Mouse (Mus musculus) skeletal muscle tissue, adult 2 months (tissue): Measurements from ENCODE around the gene Tln2.
A peak's percentile ranks its signal among the peaks of the same experiment; 100 is the strongest.

Experiments
- DNase-seq: peaks from one replicate; pipeline ENCODE4 v3.0.0-alpha.2; 2012; ENCODE audit warnings: low read depth, low spot score

The Tln2 gene

GRCm38 (mm10) chr9:67276446-67276845 lies 283.1 kb downstream of the Tln2 start:
- DNase-seq = no peak

- peak; percentile 67 for DNase-seq
These were observed 285.2 kb downstream of the Tln2 start for GRCm38 (mm10) chr9:67274296-67274695.

DNA sequence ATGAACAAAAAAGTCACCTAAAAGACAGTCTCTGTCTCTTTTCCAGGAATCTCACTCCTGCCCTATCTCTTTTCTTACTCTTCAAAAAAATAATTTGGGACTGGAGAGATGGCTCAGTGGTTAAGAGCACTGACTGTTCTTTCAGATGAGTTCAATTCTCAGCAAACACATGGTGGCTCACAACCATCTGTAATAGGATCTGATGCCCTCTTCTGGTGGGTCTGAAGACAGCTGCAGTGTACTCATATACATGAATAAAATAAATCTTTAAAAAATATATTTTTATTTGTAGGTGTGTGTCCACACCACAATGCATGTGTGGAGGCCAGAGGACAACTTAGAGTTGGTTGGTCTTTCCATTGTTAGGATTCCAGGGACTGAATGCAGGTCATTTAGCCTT lies 286.1 kb downstream of the Tln2 start:
- DNase-seq = no peak

GRCm38 (mm10) chr9:67270734-67271133 lies 288.8 kb downstream of the Tln2 start:
- DNase-seq = no peak

DNA sequence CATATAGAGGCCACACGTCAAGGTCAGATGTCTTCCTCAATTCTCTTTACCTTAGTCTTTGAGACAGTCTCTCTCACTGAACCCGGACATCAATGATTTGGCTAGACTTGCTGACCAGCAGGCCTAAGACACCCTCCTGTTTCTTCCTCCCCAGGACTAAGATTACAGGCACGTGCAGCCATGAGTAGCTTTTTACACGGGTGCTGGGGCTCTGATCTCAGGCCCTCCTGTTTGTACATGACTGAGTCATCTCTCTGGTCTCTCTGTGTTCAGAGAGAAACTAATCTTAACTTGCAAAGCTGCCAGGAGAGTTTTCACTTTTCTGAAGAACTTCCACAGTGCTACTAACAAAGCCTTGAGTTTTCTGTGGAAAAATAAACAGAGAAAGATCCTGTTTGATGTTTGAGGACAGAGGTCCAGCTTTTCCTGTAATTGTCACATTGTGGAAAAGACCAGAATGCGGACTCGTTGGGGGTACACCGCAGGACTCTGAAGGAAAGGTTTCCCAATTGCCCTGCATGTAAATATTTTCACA lies 289.4 kb downstream of the Tln2 start:
- DNase-seq = no peak

DNA sequence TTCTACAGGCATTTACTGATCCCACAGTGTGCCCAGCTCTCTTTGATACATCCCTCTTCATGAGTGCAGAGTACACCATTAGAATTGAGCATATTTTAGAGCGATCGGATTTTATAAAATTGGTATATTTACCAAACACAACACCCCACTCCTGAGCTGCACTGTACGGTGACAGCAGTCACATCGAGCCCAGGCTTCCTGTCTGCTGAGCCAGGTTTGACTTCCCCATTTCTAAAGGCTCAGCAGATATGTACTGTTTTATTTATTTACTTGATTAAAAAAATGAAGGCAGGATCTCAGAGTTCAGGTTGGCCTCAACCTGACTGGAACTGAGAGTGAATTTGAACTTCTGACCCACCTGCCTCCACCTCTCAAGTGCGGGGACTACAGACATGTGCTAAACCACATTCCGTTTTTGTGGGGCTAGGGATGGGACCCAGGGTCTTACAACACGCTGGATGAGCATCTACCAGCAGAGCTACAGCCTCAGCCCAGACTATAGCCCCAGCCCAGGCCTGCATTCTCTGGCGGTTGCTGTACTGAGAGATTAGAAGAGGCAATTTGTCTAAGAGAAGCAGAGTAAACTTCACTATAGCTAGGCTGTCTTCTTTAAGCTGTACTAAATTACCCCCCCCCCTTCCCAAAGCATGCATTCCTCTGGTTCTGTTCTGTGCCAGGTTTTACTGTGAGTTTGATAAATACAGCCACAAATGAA lies 292.1 kb downstream of the Tln2 start:
- DNase-seq = no peak

GRCm38 (mm10) chr9:67265513-67265912 lies 294.0 kb downstream of the Tln2 start:
- DNase-seq = no peak

DNA sequence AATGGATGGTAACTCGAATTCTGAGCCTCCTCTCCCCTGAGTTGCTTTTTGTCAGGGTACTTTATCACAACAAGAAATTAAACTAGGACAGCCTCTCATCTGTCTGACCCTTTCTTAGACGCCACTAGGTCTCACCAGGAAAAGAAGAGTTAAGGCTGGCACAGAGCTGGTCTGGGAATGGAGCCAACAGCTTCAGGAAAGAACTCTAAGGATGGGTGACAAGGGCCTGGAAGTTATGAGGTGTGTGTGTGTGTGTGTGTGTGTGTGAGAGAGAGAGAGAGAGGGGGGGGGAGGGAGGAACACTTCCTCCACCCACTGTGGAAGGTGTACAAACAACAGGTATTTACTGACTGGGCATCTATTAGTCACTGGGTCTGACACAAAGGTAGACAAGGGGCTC lies 294.6 kb downstream of the Tln2 start:
- DNase-seq = no peak

GRCm38 (mm10) chr9:67260835-67261599 lies 298.5 kb downstream of the Tln2 start:
- DNase-seq = no peak

DNA sequence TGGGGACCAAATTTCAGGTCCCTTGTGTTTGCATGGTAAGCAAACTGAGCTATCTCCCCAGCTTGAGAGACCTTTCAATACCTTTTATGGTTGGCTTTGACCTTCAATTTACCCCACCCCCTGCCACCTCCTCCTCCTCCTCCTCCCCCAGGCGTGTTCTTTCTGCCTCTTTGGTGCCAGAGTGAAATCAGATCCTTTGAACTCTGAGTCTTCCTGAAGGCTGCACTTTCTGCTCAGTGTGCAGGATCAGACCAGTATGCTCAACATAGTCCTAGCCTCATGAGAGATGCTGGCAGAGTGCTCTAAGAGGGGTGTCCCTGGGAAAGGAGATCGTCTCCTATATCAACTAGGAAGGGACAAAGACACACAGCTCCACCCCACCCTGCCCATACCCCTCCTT lies 309.4 kb downstream of the Tln2 start:
- peak; percentile 90 for DNase-seq

GRCm38 (mm10) chr9:67247365-67247950 lies 312.0 kb downstream of the Tln2 start:
- DNase-seq = peak; percentile 80

DNA sequence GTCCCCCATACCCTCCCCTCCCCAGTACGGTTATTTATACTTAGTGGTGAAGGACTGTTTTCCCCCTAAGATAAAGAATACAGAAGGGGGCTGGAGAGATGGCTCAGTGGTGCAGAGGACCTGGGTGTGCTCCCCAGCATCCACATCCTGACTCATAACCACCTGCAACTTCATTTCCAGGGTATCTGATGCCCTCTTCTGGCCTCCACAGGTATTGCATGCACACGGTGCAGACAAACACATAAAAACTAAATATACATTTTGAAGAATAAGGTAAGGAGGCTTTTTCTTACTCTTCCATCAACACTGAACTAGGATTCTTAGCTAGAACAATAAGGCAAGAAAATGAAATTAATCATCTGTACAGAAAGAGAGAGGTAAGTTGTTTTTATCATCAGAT lies 314.2 kb downstream of the Tln2 start:
- DNase-seq = no peak

- DNase-seq = no peak
These were observed 317.8 kb downstream of the Tln2 start for GRCm38 (mm10) chr9:67241683-67242082.

GRCm38 (mm10) chr9:67240456-67240855 lies 319.0 kb downstream of the Tln2 start:
- DNase-seq = peak; percentile 62

DNA sequence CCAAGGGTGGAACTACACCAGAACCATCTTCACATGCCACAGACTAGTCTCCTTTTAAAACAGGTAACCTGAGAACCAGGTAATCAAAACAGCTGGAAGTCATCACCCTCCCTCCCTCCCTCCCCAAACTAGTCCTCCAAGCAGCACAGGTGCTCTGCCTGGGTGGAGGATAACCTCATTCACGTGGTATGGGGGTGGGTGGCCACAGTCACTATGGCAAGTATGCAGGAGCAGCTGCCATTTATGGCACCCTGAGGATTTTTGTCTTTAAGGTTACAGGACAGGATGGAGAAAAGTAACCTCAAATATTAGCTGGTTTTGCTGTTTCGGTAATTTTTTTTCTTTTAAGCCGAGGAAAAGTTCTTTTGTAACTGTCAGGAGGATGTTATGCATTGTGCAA lies 322.5 kb downstream of the Tln2 start:
- DNase-seq = no peak

DNA sequence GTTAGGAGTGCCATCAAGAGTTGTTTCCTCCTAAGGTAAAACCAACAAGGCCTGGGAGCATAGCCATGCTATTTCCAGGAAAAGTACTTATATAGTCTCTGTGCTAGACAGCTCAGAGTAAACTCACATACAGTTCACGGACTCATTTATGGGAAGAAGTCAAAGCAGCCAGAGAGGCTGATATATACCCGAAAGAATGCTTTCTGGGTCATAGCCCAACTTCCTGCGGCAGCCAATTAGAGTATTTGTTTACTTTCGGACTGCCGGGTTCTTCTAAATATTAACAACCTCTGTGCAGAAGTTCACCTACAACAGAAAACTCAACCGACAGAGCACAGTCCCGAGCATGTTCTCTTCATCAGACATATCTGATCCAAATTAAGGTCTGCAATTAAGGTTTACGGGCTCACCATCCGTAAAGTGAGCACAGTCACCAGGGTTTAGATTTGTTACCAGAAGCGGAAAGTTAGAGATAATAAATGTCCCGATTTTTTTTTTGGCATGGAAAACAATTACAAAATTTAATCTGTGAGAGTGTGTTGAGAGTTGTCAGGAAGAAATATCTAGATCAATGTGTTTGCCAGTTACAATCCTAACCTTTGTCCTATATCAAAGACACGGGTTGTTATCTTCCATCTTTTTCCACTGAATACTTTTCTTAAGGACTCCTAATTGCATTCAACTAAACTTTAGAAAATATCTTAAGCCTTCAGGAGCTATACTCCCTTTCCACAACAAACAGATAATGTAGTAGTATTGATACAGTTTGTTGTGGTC lies 323.9 kb downstream of the Tln2 start:
- no peak for DNase-seq

- no peak for DNase-seq
These were observed 330.5 kb downstream of the Tln2 start for GRCm38 (mm10) chr9:67229033-67229432.

- DNase-seq = no peak
These were observed 339.1 kb downstream of the Tln2 start for GRCm38 (mm10) chr9:67220388-67220787.

DNA sequence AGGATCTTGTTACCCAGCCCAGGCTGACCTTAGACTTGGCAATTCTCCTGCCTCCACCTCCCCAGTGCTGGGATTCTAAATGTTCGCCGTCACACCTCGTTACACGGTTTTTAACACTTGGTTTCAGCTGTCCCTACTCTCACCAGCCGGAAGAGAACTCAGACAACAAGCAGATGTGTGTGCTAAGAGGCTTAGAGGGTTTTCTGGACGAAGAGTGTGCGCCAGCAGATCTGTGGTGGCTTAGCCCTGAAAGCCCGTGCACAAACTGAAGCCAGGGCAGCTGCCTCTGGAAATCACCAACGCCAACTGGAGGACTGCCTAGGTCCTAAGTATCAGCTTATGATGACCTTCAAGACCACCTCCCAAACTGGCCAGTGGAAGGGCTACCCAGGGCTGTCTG lies 341.5 kb downstream of the Tln2 start:
- DNase-seq = no peak

- DNase-seq = no peak
These were observed 345.1 kb downstream of the Tln2 start for GRCm38 (mm10) chr9:67214191-67214985.

GRCm38 (mm10) chr9:67213275-67213674 lies 346.2 kb downstream of the Tln2 start:
- DNase-seq = peak; percentile 66
